Mouse (Mus musculus) thymus, postnatal 14 days (tissue): ENCODE results near the gene Gm27029.
"Not testable (repeated sequence)": the region's sequence is repeated elsewhere in the genome, so short reads cannot be mapped to it uniquely, and the experiment has no call there.

Experiments
- DNase-seq: peaks from one replicate; pipeline ENCODE4 v3.0.0; 2021

The Gm27029 gene

GRCm38 (mm10) chr11:101455627-101456026, 31.0 kb upstream of the Gm27029 start:
- no peak for DNase-seq

DNA sequence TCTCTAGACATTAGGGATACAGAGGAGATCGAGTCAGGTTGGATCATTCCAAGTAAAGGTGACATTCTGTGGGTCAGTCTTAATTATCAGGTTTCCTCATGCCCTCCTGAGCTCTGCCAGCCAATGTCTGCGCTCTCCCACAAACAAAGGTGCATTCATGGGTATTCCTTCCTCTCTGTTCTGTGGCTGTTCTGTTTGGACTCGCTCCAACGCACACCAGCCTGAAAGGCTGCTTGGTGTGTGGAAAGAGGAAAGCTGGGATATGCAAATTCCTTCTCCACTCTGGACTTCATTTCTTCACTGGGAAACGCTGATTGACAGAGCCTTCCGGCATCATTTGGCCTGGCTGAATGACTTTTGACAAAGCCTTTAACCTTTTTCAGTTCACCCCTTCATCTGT, 30.1 kb upstream of the Gm27029 start:
- DNase-seq = no peak

DNA sequence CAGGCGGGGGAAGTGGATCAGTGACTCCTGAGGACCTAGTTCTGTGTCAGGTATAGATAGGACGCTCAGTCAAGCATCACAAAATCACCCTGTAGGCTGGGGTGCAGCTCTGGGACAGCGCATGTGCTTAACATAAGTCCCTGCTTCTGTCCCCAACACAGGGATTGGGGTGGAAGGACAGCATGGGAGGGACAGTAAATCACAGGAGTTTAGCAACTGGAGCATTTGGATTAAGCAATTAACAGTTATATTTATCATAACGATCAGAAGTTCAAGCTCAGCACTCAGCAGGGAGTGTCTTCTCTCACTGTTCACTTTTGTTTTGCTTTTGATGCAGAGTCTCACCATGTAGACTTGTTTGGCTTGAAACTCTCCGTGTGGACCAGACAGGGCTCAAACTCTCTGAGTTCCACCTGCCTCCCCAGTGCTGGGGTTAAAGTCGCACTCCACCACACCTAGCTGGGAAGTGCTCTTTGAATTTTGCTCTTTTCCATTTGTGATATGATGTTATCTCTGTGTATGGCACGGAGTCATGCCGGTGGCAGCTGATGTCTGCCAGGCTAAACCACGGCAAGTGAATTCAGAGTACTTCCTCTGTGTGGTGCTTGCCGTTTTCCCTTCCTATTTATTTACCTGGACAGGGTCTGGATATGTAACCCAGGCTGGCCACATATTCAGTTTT, 27.6 kb upstream of the Gm27029 start:
- no peak for DNase-seq

DNA sequence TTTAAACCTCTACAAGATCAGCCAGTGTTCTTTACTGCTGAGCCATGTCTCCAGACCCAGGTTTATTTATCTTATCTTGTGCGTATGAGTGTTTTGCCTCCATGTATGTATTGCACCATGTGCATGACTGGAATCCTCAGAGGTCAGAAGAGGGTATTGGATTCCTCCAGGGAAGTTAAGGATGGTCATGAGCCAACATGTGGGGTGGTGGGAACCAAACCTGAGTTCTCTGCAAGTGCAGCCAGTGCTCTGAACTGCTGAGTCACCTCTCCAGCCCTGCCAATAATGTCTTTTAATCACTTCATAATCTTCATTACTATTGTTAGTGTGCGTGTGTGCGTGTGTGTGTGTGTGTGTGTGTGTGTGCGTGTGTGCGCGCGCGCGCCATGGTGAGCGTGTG, 26.9 kb upstream of the Gm27029 start:
- DNase-seq = no peak

- peak; percentile 37 for DNase-seq
Observed at GRCm38 (mm10) chr11:101450394-101450793, 25.8 kb upstream of the Gm27029 start.

DNA sequence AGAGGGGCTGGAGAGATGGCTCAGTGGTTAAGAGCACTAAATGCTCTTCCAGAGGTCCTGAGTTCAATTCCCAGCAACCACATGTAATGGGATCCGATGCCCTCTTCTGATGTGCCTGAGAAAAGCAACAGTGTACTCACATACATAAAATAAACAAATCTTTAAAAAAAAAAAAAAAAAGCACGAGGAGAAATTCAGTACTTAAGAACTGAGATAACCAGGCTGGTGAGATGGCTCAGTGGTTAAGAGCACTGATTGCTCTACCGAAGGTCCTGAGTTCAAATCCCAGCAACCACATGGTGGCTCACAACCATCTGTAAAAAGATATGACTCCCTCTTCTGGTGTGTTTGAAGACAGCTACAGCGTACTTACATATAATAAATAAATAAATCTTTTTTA, 25.0 kb upstream of the Gm27029 start:
- DNase-seq = not testable (repeated sequence)

- DNase-seq = no peak
Observed at GRCm38 (mm10) chr11:101448899-101449298, 24.3 kb upstream of the Gm27029 start.

GRCm38 (mm10) chr11:101448274-101448746, 23.7 kb upstream of the Gm27029 start, which contains the start of gene Ifi35:
Gene Ifi35 (plus strand): TSS chr11:101448407.
- DNase-seq = peak; percentile 75

DNA sequence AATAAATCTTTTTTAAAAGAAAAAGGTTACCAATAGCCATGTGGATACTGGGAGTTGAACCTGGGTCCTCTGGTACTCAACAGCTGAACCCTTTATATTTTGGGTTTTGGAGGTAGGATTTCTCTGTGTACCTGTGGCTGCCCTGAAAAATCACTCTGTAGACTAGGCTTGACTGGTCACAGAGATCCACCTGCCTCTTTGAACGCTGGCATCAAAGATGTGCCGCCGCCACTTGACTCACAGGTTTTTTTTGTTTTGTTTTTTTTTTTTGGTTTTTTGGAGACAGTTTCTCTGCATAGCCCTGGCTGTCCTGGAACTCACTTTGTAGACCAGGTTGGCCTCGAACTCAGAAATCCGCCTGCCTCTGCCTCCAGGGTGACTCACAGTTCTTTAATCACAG, 23.2 kb upstream of the Gm27029 start:
- DNase-seq = peak; percentile 23

DNA sequence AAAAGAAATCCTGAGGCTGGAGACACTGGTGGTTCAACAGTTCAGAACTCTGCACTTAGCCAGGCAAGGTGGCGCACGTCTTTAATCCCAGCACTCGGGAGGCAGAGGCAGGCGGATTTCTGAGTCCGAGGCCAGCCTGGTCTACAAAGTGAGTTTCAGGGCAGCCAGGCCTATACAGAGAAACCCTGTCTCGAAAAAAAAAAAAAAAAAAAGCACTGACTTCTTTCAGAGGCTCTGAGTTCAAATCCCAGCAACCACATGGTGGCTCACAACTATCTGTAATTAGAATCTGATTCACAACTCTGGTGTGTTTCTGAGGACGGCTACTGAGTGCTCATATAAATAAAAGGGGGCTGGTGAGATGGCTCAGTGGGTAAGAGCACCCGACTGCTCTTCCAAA, 22.3 kb upstream of the Gm27029 start:
- DNase-seq = not testable (repeated sequence)

DNA sequence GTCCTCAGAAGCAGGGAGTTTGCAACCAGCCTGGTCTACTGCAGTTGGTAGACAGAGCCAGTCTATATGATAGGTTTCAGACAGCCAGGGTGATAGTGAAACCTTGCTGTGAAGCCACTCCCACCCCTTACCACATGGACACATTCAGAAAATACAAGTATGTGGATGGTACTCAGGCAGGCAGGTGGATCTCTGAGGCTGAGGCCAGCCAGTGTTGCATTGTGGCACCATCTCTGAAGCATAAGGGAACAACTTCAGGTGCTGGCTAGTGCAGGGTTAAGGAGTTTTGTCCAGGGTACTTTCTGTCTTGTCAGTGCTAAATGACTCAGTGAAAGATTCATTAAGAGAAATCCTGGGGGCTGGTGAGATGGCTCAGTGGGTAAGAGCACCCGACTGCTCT, 21.7 kb upstream of the Gm27029 start:
- DNase-seq = no peak

GRCm38 (mm10) chr11:101442760-101443159, 18.2 kb upstream of the Gm27029 start:
- DNase-seq = no peak

GRCm38 (mm10) chr11:101442127-101442693, 17.6 kb upstream of the Gm27029 start, which contains the start of gene Rpl27:
Gene Rpl27 (plus strand): TSS chr11:101442298.
- DNase-seq = peak; percentile 97

DNA sequence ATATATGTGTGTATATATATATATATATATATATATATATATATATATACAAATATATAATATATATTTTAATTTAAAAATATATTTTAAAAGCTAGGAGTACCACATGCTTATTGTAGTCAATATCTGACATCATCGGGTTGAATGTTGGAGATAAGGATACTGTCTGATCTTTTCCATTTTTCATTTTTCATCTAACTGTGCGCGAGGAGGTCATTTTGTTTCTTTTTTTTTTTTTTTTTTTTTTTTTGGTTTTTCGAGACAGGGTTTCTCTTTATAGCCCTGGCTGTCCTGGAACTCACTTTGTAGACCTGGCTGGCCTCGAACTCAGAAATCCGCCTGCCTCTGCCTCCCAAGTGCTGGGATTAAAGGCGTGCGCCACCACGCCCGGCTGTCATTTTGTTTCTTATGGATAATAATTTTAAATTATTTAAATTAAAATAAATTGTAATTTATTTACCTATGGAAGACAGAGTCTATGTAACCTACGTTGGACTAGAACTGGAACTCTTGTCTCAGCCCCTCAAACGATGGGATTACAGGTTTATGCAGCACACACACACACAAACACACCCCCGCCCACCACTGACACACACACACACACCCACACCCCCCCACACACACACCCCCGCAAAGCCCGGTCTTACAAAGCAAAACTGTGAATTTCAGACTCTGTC, 17.0 kb upstream of the Gm27029 start:
- DNase-seq = not testable (repeated sequence)

DNA sequence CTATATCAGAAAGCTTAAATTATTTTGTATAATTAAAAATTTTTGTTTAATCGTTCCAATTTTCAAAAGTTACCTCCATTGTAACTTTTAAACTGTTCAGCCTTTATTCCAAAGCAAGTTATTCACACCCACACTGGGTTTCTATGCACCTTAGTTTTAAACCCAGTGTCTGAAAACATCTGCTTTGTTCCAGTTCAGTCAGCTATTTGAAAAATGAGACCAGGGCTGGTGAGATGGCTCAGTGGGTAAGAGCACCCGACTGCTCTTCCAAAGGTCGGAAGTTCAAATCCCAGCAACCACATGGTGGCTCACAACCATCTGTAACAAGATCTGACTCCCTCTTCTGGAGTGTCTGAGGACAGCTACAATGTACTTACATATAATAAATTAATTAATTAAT, 13.4 kb upstream of the Gm27029 start:
- not testable (repeated sequence) for DNase-seq

GRCm38 (mm10) chr11:101436916-101437315, 12.3 kb upstream of the Gm27029 start:
- no peak for DNase-seq

GRCm38 (mm10) chr11:101435831-101436230, 11.2 kb upstream of the Gm27029 start:
- DNase-seq = no peak

- DNase-seq = no peak
Observed at GRCm38 (mm10) chr11:101433396-101433795, 8.8 kb upstream of the Gm27029 start.

DNA sequence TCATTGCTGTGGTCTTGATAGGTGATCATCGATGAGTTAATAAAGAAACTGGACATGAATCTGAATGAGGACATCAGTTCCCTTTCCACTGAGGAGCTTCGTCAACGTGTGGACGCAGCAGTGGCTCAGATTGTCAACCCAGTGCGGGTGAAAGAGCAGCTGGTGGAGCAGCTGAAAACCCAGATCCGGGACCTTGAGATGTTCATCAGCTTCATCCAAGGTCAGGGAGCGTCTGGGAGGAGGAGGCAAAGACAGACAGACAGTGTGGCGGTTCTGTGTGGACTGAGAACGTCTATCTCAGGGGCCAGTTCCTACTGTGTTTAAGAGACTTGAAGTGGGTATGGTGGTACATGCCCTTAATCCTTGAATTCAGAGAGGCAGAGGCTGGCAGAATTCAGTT, 6.7 kb upstream of the Gm27029 start:
- DNase-seq = no peak

DNA sequence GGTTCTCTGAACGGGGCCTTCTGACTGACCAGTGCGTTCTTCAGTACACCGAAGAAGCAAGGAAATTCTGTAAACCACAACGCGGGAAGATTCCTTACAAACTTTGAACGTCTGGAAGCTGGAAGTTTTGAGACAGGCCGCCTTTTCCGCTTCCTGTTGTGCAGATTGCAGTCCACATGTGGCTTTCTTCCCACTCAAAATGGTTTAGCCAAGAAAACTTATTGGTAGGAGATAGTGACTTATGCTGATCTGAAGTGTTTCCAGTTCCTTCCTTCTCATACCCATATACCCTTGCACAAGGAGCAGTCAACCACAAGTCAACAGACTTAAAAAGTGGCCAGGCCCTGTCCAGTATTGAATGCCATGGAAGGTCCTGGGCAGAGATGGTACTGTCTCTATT, 1.6 kb upstream of the Gm27029 start:
- no peak for DNase-seq

DNA sequence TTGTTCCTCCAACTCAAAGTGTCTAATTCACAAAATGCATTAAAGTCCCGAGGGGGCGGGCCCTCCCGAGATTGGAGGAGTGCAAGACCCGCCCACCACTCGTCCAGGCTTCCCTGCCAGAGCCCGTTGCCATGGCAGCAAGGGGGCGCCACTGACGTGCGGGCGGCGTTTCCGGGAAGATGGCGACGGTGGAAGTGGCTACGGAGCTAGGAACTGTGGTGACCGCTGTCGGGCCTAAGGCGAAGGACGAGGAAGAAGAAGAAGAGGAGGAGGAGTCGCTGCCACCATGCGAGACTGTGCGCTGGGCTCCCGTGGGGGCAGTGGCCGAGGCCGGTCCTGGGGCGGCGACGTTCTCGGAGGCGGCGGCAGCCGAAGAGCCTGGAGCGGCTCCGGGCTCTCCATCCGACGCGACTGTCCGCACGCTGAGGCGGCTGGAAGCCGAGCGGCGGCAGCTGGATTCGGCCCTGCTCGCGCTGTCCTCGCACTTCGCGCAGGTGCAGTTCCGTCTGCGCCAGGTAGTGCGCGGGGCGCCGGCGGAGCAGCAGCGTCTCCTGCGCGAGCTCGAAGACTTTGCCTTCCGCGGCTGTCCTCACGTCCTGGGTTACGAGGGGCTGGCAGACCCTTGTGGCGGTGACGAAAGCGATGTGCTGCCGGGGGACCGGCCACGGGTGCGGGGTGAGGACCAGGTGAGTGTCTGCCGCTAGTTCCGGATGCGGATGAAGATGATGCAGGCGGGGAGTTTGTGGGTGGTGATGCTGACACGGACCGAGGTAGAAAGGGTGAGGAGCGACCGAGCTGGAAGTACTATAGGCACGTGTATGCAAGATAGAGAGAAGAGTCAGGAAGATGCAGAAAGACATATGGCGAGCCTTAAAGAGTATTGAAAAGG, 573 bp upstream of the Gm27029 start, which contains the start of the genes Rundc1 and Ptges3l:
TSS of gene Rundc1 (plus strand) at position 161 of the 889 bp plus-strand sequence.
TSS of gene Ptges3l (minus strand) at position 409 of the 889 bp plus-strand sequence.
- peak; percentile 99 for DNase-seq

DNA sequence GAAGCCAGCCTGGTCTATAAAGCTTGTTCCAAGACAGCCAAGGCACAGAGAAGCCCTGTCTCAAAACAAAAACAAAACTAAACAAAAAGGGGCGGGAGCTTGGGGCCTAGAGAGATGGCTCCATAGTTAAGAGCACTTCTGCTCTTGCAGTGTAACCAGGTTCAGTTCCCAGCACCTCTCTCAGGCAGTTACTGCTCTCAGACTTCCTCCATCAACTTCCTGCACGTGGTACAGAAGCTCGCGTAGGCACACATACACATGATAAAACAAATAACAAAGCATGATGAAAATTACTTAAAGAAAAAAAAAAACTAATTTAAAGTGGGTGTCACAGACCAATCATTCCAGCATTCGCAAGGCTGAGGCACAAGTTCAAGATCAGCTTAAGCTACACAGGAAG, 4.4 kb downstream of the Gm27029 start:
- no peak for DNase-seq

DNA sequence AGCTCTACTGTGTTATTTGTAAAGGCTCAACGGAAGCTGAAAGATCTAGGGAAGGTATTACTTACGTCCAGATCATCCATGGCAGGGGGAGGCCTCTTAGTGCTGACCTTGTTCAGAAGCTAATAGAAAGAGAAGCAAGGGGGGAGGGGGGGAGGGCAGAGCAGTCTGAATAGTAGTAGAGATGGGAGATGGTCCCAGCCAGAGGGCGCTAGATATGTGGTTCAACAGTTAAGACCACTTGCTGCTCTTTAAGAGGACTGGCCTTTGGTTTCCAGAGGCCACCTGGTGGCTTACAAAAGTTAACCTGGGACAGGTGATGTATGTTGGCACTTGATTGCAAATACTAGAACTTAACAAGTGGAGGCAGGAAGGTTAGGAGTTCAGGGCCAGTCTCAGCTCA, 5.0 kb downstream of the Gm27029 start:
- no peak for DNase-seq
